Mouse (Mus musculus) lung, embryonic 14.5 days (tissue): ENCODE measurements around the gene Olfr1148. TPM values are rescaled to one million over a fixed set of nuclear protein-coding genes. Genes with fewer than 3 reads are reported as not detected.

ENCODE experiments used
- ATAC-seq: fragments of 200-750 bp; cut with Nextera tagmentation; 2 replicates; pipeline ENCODE4 v1.8.0; 2017; ENCODE audit warnings: mild to moderate bottlenecking, moderate TSS enrichment, moderate library complexity; ENCODE audit not compliant: insufficient read depth
- DNase-seq: peaks from one replicate; pipeline ENCODE4 v3.0.0-alpha.2; 2015
- H3K27ac ChIP-seq: fragments of 300-500 bp; sonication (generic); 2 replicates; pipeline ENCODE4 v1.5.1; 2014; ENCODE audit warnings: low read depth, mild to moderate bottlenecking, moderate library complexity
- H3K27me3 ChIP-seq: fragments of 300-500 bp; sonication (generic); 2 replicates; pipeline ENCODE4 v1.6.1; 2014; ENCODE audit warnings: low read length, control low read depth; ENCODE audit not compliant: insufficient read depth
- H3K36me3 ChIP-seq: fragments of 300-500 bp; sonication (generic); 2 replicates; pipeline ENCODE4 v1.6.1; 2014; ENCODE audit warnings: control low read depth; ENCODE audit not compliant: insufficient read depth
- H3K4me1 ChIP-seq: fragments of 300-500 bp; sonication (generic); 2 replicates; pipeline ENCODE4 v1.6.1; 2014; ENCODE audit warnings: antibody characterized with exemption, control low read depth; ENCODE audit not compliant: insufficient read depth
- H3K4me2 ChIP-seq: fragments of 300-500 bp; sonication (generic); 2 replicates; pipeline ENCODE4 v1.6.1; 2014; ENCODE audit warnings: mild to moderate bottlenecking
- H3K4me3 ChIP-seq: fragments of 300-500 bp; sonication (generic); 2 replicates; pipeline ENCODE4 v1.5.1; 2014; ENCODE audit warnings: low read depth, low read length
- H3K9ac ChIP-seq: fragments of 300-500 bp; sonication (generic); 2 replicates; pipeline ENCODE4 v1.6.1; 2014
- H3K9me3 ChIP-seq: fragments of 300-500 bp; sonication (generic); 2 replicates; pipeline ENCODE4 v1.6.1; 2016; ENCODE audit warnings: low read depth, low read length, control low read depth
- CTCF ChIP-seq: IDR thresholded peaks from 2 replicates; pipeline ENCODE4 v1.5.1; 2016; ENCODE audit warnings: antibody characterized with exemption, low read depth
- WGBS: fragments of 180-500 bp; shearing (Covaris S2); extraction: QIAGEN DNeasy Blood & Tissue Kit; methylation state at CpG from one replicate; pipeline ENCODE4 v1.1.7; 2014; 5-methylcytosine and 5-hydroxymethylcytosine counted together
- polyA plus RNA-seq: library from polyadenylated mRNA; unstranded; fragments of >200 nt; fragmentation: Nextera tagmentation; extraction: Ambion mirVana; gene quantifications from 2 replicates; pipeline ENCODE4 v1.2.1, GENCODE M21; 2014

Gene Olfr1148
- polyA plus RNA-seq, result not detected in 2 replicates

DNA sequence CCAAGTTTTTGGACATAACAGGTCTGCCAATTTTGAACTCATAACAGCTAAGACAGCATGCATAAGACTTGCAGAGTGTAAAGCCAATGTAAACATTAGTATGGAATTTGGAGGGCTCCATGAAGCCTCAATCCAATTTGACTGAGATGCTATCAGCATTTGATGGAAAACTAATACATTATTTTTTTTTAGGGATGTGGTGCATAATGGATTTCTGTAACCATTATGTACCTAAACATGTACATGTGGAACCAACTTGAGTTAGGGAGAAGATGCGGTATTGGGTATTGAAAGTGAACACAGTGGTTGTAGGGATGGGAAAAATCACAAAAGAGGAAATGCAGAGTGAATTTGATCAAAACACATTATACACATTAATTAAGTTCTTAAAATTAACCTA lies at the start of gene Olfr1148:
Olfr1148 (plus strand) TSS at position 301 of the 400 bp plus-strand sequence.
- Histone ChIP-seq H3K4me1 (no peaks in the 10 kb centered on the region), H3K4me2 (no peak within 1 kb of the TSS), H3K4me3 (no peak within 1 kb of the TSS), H3K27me3 (no peaks in the 10 kb centered on the region), H3K36me3 (no peaks in the 10 kb centered on the region), H3K9ac (no peak within 1 kb of the TSS), H3K27ac (no peak within 1 kb of the TSS), H3K9me3 (no peaks in the 10 kb centered on the region)
- DNase-seq, result no peak
- TF ChIP-seq CTCF, result no peak
- ATAC-seq, result no peak
- 81% methylated on average over 1 of the region's 1 CpGs for WGBS

DNA sequence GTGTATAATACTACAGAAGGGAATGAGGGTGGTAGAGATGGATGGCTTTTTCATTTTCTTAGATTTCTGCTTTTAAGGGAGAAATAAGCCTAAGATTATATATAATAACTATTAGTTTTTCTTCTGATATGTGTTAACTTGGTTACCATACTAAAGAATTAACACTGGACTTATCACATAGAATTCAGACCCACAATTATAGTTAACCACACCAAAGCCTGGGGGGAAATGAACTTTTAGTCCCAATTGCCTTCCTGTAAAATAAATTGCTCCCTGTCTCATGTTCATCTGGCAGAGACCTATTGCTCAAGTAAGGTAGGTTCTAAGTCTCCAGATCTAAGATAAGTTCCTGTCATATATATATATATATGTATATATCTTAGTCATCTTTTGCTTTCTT lies 30.0 kb upstream of the Olfr1148 start, which contains the start of gene Olfr1143:
Olfr1143 (plus strand) TSS at position 301 of the 400 bp plus-strand sequence.
- no peak for TF ChIP-seq CTCF
- Histone ChIP-seq H3K9me3 (no peaks in the 10 kb centered on the region), H3K27me3 (no peaks in the 10 kb centered on the region), H3K27ac (no peak within 1 kb of the TSS), H3K9ac (no peak within 1 kb of the TSS), H3K36me3 (no peaks in the 10 kb centered on the region), H3K4me2 (no peak within 1 kb of the TSS), H3K4me1 (no peaks in the 10 kb centered on the region), H3K4me3 (no peak within 1 kb of the TSS)
- ATAC-seq, result no peak
- DNase-seq, result no peak

DNA sequence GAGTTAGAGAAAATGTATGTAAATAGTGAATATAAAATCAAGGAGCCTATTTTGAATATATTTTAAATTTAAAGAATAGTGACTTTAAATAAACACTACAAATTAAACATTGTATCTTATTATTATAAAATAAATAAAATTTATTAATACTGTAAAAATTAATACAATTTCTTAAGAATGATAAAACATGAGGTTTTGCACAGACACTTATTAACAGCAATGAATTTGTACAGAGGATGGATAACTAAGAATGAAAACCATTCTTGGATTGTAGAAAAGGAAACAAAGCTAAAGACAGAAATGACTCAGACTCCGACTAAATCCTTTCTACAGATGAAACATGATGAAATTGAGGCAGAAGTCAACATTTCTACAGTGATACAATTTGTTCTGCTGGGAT lies 20.8 kb upstream of the Olfr1148 start, which contains the start of gene Olfr1145:
Olfr1145 (plus strand) TSS at position 301 of the 400 bp plus-strand sequence.
- no peaks in the 10 kb centered on the region for H3K9me3 ChIP-seq
- TF ChIP-seq CTCF, result no peak
- 75% methylated on average over 1 of the region's 1 CpGs for WGBS
- H3K4me1 ChIP-seq, result no peaks in the 10 kb centered on the region
- ATAC-seq, result no peak
- no peaks in the 10 kb centered on the region for H3K27me3 ChIP-seq
- H3K4me2 ChIP-seq, result no peak within 1 kb of the TSS
- H3K36me3 ChIP-seq, result no peaks in the 10 kb centered on the region
- no peak within 1 kb of the TSS for H3K27ac ChIP-seq
- H3K9ac ChIP-seq, result no peak within 1 kb of the TSS
- no peak within 1 kb of the TSS for H3K4me3 ChIP-seq
- no peak for DNase-seq

DNA sequence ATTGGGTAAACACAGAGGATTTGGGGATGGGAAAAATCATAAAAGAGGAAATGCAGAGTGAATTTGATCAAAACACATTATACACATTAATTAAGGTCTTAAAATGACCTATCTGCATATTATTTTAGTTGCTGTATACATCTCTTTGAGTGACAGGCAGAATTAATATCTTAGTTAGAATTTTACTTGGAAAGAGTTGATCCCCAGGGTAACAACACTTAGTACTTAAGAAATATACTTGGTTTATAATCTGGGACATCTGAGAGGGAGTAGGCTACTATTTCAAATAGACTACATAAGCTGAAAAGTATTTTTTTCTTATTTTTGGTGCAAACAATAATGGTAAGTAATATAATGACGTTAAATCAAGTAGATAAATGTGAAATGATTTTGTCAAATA lies 13.4 kb downstream of the Olfr1148 start, which contains the start of gene Olfr1150-ps1:
Olfr1150-ps1 (plus strand) TSS at position 301 of the 400 bp plus-strand sequence.
- Histone ChIP-seq H3K9me3 (no peaks in the 10 kb centered on the region), H3K27ac (no peak within 1 kb of the TSS), H3K27me3 (no peaks in the 10 kb centered on the region), H3K4me2 (no peak within 1 kb of the TSS), H3K4me1 (no peaks in the 10 kb centered on the region), H3K9ac (no peak within 1 kb of the TSS), H3K36me3 (no peaks in the 10 kb centered on the region), H3K4me3 (no peak within 1 kb of the TSS)
- no peak for TF ChIP-seq CTCF
- WGBS, result 71% methylated on average over 1 of the region's 1 CpGs
- DNase-seq (no peak), ATAC-seq (no peak)

DNA sequence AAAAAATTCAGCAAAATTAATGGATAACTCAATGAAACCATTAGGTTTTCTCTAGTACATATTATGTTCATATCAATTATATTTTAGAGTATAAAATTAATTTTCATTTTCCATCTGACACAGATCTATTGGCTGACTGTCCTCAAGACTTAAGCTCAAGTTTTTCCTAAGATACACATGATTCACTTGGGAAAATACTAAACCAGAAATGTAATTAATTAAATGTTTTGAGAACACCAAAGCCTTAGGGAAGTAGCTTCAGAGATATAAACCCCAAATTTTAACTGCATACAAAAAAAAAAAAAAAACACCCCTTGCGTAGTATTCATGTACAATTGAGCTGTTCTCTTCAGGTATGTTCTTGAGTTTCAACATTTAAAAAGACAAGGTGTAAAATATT lies 25.2 kb downstream of the Olfr1148 start, which contains the start of gene Olfr1151:
Olfr1151 (plus strand) TSS at position 301 of the 400 bp plus-strand sequence.
- Histone ChIP-seq H3K36me3 (no peaks in the 10 kb centered on the region), H3K4me3 (no peak within 1 kb of the TSS), H3K9ac (no peak within 1 kb of the TSS), H3K27me3 (no peaks in the 10 kb centered on the region), H3K4me1 (no peaks in the 10 kb centered on the region), H3K27ac (no peak within 1 kb of the TSS), H3K4me2 (no peak within 1 kb of the TSS), H3K9me3 (no peaks in the 10 kb centered on the region)
- no peak for TF ChIP-seq CTCF
- WGBS, result 82% methylated on average over 1 of the region's 1 CpGs
- ATAC-seq, result no peak
- DNase-seq, result no peak

DNA sequence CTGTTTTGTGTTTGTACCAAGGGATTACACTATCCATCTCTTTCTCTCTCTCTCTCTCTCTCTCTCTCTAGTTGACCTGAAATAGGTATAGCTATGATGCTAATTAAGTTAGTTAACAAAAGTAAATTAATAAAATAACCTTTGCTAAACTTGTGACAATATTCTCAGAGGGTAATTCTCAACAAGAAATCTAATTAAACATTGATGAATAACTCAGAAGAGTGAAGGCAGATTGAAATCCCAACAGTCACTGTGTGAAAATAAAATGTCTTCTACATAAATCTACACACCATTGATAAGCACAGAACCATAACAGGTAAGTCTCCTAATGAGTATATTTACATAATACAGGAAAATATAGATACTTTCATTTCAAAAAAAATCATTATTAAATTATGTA lies 35.9 kb downstream of the Olfr1148 start, which contains the start of gene Olfr1152:
Olfr1152 (plus strand) TSS at position 301 of the 400 bp plus-strand sequence.
- TF ChIP-seq CTCF, result no peak
- H3K9ac ChIP-seq, result no peak within 1 kb of the TSS
- H3K27me3 ChIP-seq, result no peaks in the 10 kb centered on the region
- no peaks in the 10 kb centered on the region for H3K36me3 ChIP-seq
- H3K4me1 ChIP-seq, result no peaks in the 10 kb centered on the region
- ATAC-seq, result no peak
- no peaks in the 10 kb centered on the region for H3K9me3 ChIP-seq
- no peak within 1 kb of the TSS for H3K4me3 ChIP-seq
- DNase-seq, result no peak
- no peak within 1 kb of the TSS for H3K27ac ChIP-seq
- no peak within 1 kb of the TSS for H3K4me2 ChIP-seq

Other genes with a start within 250 kb of the Olfr1148 start
- gene Olfr1130, start 224.3 kb upstream of the Olfr1148 start, polyA plus RNA-seq, result not detected in 2 replicates
- gene Olfr1131, start 203.4 kb upstream of the Olfr1148 start, polyA plus RNA-seq, result not detected in 2 replicates
- not detected in 2 replicates for gene Olfr1132, start 193.0 kb upstream of the Olfr1148 start, polyA plus RNA-seq
- not detected in 2 replicates for gene Olfr1133, start 183.2 kb upstream of the Olfr1148 start, polyA plus RNA-seq
- gene Olfr1134, start 172.1 kb upstream of the Olfr1148 start, polyA plus RNA-seq, result not detected in 2 replicates
- gene Olfr1135, start 156.9 kb upstream of the Olfr1148 start, polyA plus RNA-seq, result not detected in 2 replicates
- gene Olfr1136, start 136.6 kb upstream of the Olfr1148 start, polyA plus RNA-seq, result not detected in 2 replicates
- gene Olfr1137, start 117.4 kb upstream of the Olfr1148 start, polyA plus RNA-seq, result not detected in 2 replicates
- gene Olfr1138, start 90.6 kb upstream of the Olfr1148 start, polyA plus RNA-seq, result not detected in 2 replicates
- not detected in 2 replicates for gene Olfr1140, start 86.8 kb upstream of the Olfr1148 start, polyA plus RNA-seq
- not detected in 2 replicates for gene Olfr1141, start 76.5 kb upstream of the Olfr1148 start, polyA plus RNA-seq
- gene Olfr152, start 51.0 kb upstream of the Olfr1148 start, polyA plus RNA-seq, result not detected in 2 replicates
- not detected in 2 replicates for gene Olfr1143, start 29.9 kb upstream of the Olfr1148 start, polyA plus RNA-seq
- not detected in 2 replicates for gene Olfr1145, start 20.7 kb upstream of the Olfr1148 start, polyA plus RNA-seq
- not detected in 2 replicates for gene Olfr1150-ps1, start 13.5 kb downstream of the Olfr1148 start, polyA plus RNA-seq
- gene Olfr1151, start 25.3 kb downstream of the Olfr1148 start, polyA plus RNA-seq, result not detected in 2 replicates
- not detected in 2 replicates for gene Olfr1152, start 36.0 kb downstream of the Olfr1148 start, polyA plus RNA-seq
- not detected in 2 replicates for gene Olfr1153, start 64.4 kb downstream of the Olfr1148 start, polyA plus RNA-seq
- not detected in 2 replicates for gene Olfr1154, start 74.6 kb downstream of the Olfr1148 start, polyA plus RNA-seq
- not detected in 2 replicates for gene Olfr1155, start 114.6 kb downstream of the Olfr1148 start, polyA plus RNA-seq
- not detected in 2 replicates for gene Olfr1156, start 122.6 kb downstream of the Olfr1148 start, polyA plus RNA-seq
- not detected in 2 replicates for gene Olfr1157, start 137.8 kb downstream of the Olfr1148 start, polyA plus RNA-seq
- not detected in 2 replicates for gene Olfr74, start 144.1 kb downstream of the Olfr1148 start, polyA plus RNA-seq
- not detected in 2 replicates for gene Olfr1158, start 159.6 kb downstream of the Olfr1148 start, polyA plus RNA-seq
- not detected in 2 replicates for gene Olfr1160, start 177.7 kb downstream of the Olfr1148 start, polyA plus RNA-seq
- gene Olfr1161, start 192.2 kb downstream of the Olfr1148 start, polyA plus RNA-seq, result not detected in 2 replicates
- gene Olfr73, start 207.2 kb downstream of the Olfr1148 start, polyA plus RNA-seq, result not detected in 2 replicates
- not detected in 2 replicates for gene Olfr1162, start 220.6 kb downstream of the Olfr1148 start, polyA plus RNA-seq
- not detected in 2 replicates for gene Olfr1163, start 241.3 kb downstream of the Olfr1148 start, polyA plus RNA-seq